Mouse (Mus musculus) hindbrain, postnatal 0 days (tissue): ENCODE measurements at regions not wholly inside any gene's neighbourhood (a gene's known extent, or its start where the extent isn't known, plus 50 kb on each side); places are given as distances from the start of the nearest gene placed in this dataset.

Experiments used
- ATAC-seq: fragments of 200-750 bp; cut with Nextera tagmentation; 2 replicates; pipeline ENCODE4 v1.8.0; 2017; ENCODE audit warnings: mild to moderate bottlenecking, moderate TSS enrichment, moderate library complexity
- DNase-seq: peaks from one replicate; pipeline ENCODE4 v3.0.0-alpha.2; 2015; ENCODE audit warnings: low spot score
- H3K27ac ChIP-seq: fragments of 300-500 bp; sonication (generic); 2 replicates; pipeline ENCODE4 v1.5.1; 2014; ENCODE audit warnings: mild to moderate bottlenecking
- H3K27me3 ChIP-seq: fragments of 300-500 bp; sonication (generic); 2 replicates; pipeline ENCODE4 v1.6.1; 2014; ENCODE audit warnings: low read length, mixed read lengths; ENCODE audit not compliant: insufficient read depth
- H3K36me3 ChIP-seq: fragments of 300-500 bp; sonication (generic); 2 replicates; pipeline ENCODE4 v1.6.1; 2014; ENCODE audit warnings: low read length, mixed read lengths; ENCODE audit not compliant: insufficient read depth
- H3K4me1 ChIP-seq: fragments of 300-500 bp; sonication (generic); 2 replicates; pipeline ENCODE4 v1.6.1; 2014; ENCODE audit warnings: antibody characterized with exemption, low read length, mixed read lengths; ENCODE audit not compliant: insufficient read depth
- H3K4me2 ChIP-seq: fragments of 300-500 bp; sonication (generic); 2 replicates; pipeline ENCODE4 v1.6.1; 2014; ENCODE audit warnings: low read depth, mild to moderate bottlenecking, low read length, moderate library complexity, mixed read lengths
- H3K4me3 ChIP-seq: fragments of 300-500 bp; sonication (generic); 2 replicates; pipeline ENCODE4 v1.5.1; 2014; ENCODE audit warnings: low read length
- H3K9ac ChIP-seq: fragments of 300-500 bp; sonication (generic); replicated peaks from 2 replicates; pipeline ENCODE4 v1.6.1; 2014; ENCODE audit warnings: mild to moderate bottlenecking, low read length, moderate library complexity, mixed read lengths
- H3K9me3 ChIP-seq: fragments of 300-500 bp; sonication (generic); 2 replicates; pipeline ENCODE4 v1.6.1; 2016; ENCODE audit warnings: low read length, mixed read lengths
- CTCF ChIP-seq: IDR thresholded peaks from 2 replicates; pipeline ENCODE4 v1.5.1; 2016; ENCODE audit warnings: antibody characterized with exemption, control low read depth, low read depth
- WGBS: fragments of 180-500 bp; shearing (Covaris S2); extraction: QIAGEN DNeasy Blood & Tissue Kit; methylation state at CpG from one replicate; pipeline ENCODE4 v1.1.7; 2014; 5-methylcytosine and 5-hydroxymethylcytosine counted together

GRCm38 (mm10) chr15:5519997-5520396 lies 276.0 kb upstream of the Ptger4 start:
- Histone ChIP-seq H3K27me3 (no peaks in the 10 kb centered on the region), H3K4me2 (no peak overlapping the region), H3K36me3 (no peaks in the 10 kb centered on the region), H3K27ac (no peak overlapping the region), H3K4me3 (no peak overlapping the region), H3K9ac (no peak overlapping the region), H3K9me3 (no peaks in the 10 kb centered on the region), H3K4me1 (no peaks in the 10 kb centered on the region)
- ATAC-seq (no peak), DNase-seq (no peak)
- 74% methylated on average over 1 of the region's 1 CpGs for WGBS
- no peak for TF ChIP-seq CTCF

- WGBS: 83% methylated on average over 6 of the region's 6 CpGs
- no peak for ATAC-seq
Measured at GRCm38 (mm10) chr15:5528619-5529018, 284.6 kb upstream of the Ptger4 start.

DNA sequence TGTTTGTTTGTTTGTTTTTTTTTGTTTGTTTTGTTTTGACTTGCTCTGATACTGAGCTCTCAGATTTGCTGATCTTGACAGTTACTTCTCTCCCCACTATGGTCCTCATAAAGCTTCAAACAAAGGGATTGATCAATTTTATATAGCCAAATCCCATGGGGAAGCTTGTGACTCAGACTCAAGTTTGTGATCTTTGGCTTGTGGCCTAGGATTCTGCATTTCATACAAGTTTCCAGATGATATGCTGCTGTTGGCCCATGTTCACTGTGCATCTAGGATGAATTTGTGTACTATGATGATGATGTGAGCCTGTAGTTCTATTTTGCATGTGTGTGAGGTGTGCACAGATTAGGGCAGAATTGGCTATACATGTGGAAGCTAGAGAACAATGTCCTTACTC lies 289.7 kb upstream of the Ptger4 start:
- Histone ChIP-seq H3K4me1 (no peaks in the 10 kb centered on the region), H3K36me3 (no peaks in the 10 kb centered on the region), H3K9ac (no peak overlapping the region), H3K4me3 (no peak overlapping the region), H3K27me3 (no peaks in the 10 kb centered on the region), H3K9me3 (no peaks in the 10 kb centered on the region), H3K4me2 (no peak overlapping the region), H3K27ac (no peak overlapping the region)
- ATAC-seq (no peak), DNase-seq (no peak)
- no peak for TF ChIP-seq CTCF

More at GRCm38 (mm10) chr15:5528619-5529018, 284.6 kb upstream of the Ptger4 start:
- no peaks in the 10 kb centered on the region for H3K27me3 ChIP-seq
- no peak overlapping the region for H3K27ac ChIP-seq
- no peak overlapping the region for H3K4me3 ChIP-seq
- H3K9me3 ChIP-seq: no peaks in the 10 kb centered on the region
- no peaks in the 10 kb centered on the region for H3K4me1 ChIP-seq
- no peak overlapping the region for H3K9ac ChIP-seq
- H3K36me3 ChIP-seq: no peaks in the 10 kb centered on the region
- H3K4me2 ChIP-seq: no peak overlapping the region
- TF ChIP-seq CTCF: no peak
- DNase-seq: no peak

- no peak for TF ChIP-seq CTCF
- Histone ChIP-seq H3K4me1 (no peaks in the 10 kb centered on the region), H3K4me3 (no peak overlapping the region), H3K36me3 (no peaks in the 10 kb centered on the region), H3K4me2 (no peak overlapping the region), H3K27ac (no peak overlapping the region), H3K9me3 (no peaks in the 10 kb centered on the region), H3K9ac (no peak overlapping the region), H3K27me3 (no peaks in the 10 kb centered on the region)
- no peak for ATAC-seq
- DNase-seq: no peak
- 76% methylated on average over 2 of the region's 2 CpGs for WGBS
Measured at GRCm38 (mm10) chr15:5537432-5537831, 293.4 kb upstream of the Ptger4 start.

DNA sequence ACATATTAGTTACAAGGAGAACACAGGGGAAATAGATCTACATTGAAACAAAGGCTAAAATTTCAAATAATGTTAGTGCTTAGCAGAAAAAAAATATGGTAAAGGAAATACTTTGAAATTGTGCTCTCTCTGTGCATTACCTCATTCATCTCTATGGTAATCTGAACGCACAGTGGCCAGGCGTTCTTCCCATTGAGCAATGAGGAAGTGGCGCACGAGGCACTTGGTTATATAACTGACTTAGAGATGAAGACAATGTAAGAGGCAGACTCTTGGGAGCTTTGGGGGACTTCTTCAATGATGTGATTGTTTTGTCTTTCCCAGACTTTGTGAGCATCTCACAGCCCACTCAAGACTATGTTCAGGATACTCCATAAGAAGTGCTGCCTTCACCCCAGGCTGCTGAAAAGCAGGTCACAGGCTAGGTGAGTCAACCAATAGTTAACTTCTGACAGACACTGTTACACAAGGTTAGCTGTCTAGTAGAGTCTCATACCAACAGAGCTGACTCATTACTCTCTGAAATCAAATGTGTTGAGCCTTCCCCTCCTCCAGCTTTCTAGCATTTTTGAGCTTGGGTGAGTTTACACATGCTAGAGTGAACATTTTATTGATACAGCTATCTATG lies 295.4 kb upstream of the Ptger4 start:
- Histone ChIP-seq H3K9ac (no peak overlapping the region), H3K4me2 (no peak overlapping the region), H3K4me3 (no peak overlapping the region), H3K9me3 (no peaks in the 10 kb centered on the region), H3K27me3 (no peaks in the 10 kb centered on the region), H3K27ac (no peak overlapping the region), H3K36me3 (no peaks in the 10 kb centered on the region), H3K4me1 (no peaks in the 10 kb centered on the region)
- TF ChIP-seq CTCF: no peak
- no peak for ATAC-seq
- WGBS: 85% methylated on average over 4 of the region's 4 CpGs
- DNase-seq: no peak

DNA sequence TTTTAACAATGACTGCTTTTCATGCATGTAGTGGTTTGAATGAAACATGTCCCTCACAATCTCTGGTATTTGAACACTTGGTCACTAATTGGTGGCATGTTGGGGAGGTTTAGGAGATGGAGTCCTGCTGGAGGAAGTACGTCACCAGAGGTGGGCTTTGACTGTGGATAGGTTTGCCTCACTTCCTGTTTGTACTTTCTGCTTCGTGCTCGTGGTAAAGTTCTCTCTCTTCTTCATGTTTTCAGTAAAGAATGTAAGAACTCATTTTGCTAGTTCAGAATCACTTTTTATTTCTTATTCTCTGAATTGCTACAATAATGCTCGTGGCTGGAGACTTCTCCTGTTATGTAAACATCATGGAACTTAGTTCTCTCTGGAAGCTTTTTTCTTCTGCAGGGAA lies 310.5 kb upstream of the Ptger4 start:
- H3K4me2 ChIP-seq: no peak overlapping the region
- no peaks in the 10 kb centered on the region for H3K27me3 ChIP-seq
- ATAC-seq: no peak
- H3K4me3 ChIP-seq: no peak overlapping the region
- no peak overlapping the region for H3K27ac ChIP-seq
- no peak for DNase-seq
- 84% methylated on average over 4 of the region's 4 CpGs for WGBS
- H3K9me3 ChIP-seq: no peaks in the 10 kb centered on the region
- no peak overlapping the region for H3K9ac ChIP-seq
- no peak for TF ChIP-seq CTCF
- no peaks in the 10 kb centered on the region for H3K4me1 ChIP-seq
- no peaks in the 10 kb centered on the region for H3K36me3 ChIP-seq

DNA sequence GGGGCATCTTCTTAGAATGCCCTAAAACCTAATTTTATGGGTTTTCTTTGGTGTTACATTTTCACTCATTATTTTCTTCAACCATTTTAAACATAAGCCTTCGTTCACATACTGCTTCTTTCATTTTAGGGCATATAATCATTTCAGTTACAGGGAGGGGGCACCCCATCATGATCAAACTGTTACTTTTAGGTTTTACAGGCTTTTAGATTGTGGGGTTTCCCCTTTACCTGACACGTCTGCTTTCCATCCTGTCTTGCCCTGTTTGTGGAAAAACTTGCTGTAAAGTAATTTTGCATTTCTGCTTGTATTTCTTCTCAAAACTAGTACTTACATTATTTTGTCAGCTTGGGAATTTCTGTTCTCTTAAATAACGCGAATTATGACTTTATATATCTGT lies 310.9 kb upstream of the Ptger4 start:
- whole genome bisulfite sequencing: 85% methylated on average over 4 of the region's 4 CpGs

More for the DNA sequence above, 310.9 kb upstream of the Ptger4 start:
- H3K27ac ChIP-seq: no peak overlapping the region
- no peaks in the 10 kb centered on the region for H3K9me3 ChIP-seq
- no peak for TF ChIP-seq CTCF
- no peak overlapping the region for H3K9ac ChIP-seq
- H3K4me1 ChIP-seq: no peaks in the 10 kb centered on the region
- H3K36me3 ChIP-seq: no peaks in the 10 kb centered on the region
- H3K4me2 ChIP-seq: no peak overlapping the region
- H3K4me3 ChIP-seq: no peak overlapping the region
- H3K27me3 ChIP-seq: no peaks in the 10 kb centered on the region
- DNase-seq (no peak), ATAC-seq (no peak)
